Mouse (Mus musculus) ES-Bruce4 (cell line): ENCODE results near the gene Rnf5.

Source experiments
- CTCF ChIP-seq: IDR thresholded peaks from one replicate; pipeline ENCODE4 v1.8.1; 2011; ENCODE audit warnings: low read depth, low read length
- POLR2A ChIP-seq: IDR thresholded peaks from one replicate; pipeline ENCODE4 v1.8.1; 2011; ENCODE audit warnings: low read length; ENCODE audit not compliant: insufficient read depth

DNA sequence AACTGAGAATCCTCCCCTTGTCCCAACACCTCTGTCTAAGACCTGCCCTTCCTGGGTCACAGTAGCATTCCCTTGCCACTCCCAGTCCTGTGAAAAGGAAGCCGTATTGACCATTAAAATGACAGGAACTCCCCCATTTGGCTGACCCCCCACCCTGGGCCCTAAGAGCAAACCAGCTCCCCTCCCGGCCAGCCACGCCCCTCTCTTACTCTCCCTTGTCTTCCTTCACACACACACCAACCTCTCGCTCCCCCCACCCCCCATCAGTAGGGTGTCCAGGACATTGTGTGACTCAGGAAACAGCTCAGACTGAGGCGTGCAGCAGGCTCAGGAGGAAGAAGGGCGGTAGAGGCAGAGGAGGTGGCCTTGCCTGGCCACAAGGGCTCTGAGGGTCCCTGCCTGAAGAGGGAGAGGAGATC is 39.5 kb downstream of the Rnf5 start, which contains the start of gene Notch4:
- TF ChIP-seq POLR2A = no peak
- no peak for TF ChIP-seq CTCF
